Mouse (Mus musculus): Measurements from ENCODE around the gene Pard3.

Pard3 gene

GRCm38 (mm10) chr8:127063551-127064360, at the start of gene Pard3:
Gene Pard3, plus strand, starts transcription at chr8:127063893.
- peak; percentile 89 for DNase-seq (ENCODE audit: low read depth, low spot score)

GRCm38 (mm10) chr8:127021830-127022229, 41.9 kb upstream of the Pard3 start:
- no peak for DNase-seq (ENCODE audit: low read depth, low spot score)

DNA sequence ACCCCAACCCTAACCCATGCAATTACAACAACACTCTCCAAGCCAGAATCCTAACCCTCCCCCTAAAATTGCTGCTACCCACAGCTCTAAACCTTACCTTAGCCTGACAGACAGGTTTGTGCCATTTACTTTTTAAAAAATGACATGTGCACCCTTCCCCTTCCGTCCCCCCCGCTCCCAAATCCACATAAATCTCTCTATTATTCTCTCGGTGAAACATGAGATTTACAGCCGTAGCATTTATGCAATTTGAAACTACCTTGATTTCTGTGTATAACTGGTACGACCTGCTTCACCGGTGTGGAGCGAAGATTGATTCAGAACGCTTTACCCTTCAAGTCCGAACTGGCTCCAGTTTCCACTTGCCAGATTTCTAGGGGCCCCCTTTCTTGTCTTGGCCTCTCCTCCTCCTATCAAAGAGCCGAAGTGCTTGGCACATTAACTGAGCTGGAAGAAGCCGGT, 38.4 kb upstream of the Pard3 start:
- DNase-seq (ENCODE audit: low read depth, low spot score): no peak

DNA sequence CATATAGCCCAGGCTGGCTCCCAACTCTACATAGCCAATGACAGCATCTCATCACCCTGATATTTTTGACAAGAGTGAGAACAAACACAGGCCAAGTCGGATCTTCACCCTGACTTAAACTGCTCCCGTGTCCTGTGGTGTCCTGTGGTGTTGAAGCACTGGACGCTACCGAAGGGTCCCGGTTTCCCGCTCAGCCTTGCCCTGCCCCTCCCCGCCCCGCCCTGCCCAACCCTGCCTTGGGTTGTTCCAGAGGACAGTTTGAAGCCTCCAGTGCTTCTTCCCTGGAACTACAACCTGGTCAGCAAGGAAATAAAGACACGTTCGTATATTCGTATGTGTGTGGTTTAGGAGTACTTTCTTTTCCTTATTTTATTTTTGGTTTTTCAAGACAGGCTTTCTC, 37.9 kb upstream of the Pard3 start:
- no peak for DNase-seq (ENCODE audit: low read depth, low spot score)

GRCm38 (mm10) chr8:127031476-127031875, 32.2 kb upstream of the Pard3 start:
- no peak for DNase-seq (ENCODE audit: low read depth, low spot score)

GRCm38 (mm10) chr8:127038928-127039327, 24.8 kb upstream of the Pard3 start:
- no peak for DNase-seq (ENCODE audit: low read depth, low spot score)

DNA sequence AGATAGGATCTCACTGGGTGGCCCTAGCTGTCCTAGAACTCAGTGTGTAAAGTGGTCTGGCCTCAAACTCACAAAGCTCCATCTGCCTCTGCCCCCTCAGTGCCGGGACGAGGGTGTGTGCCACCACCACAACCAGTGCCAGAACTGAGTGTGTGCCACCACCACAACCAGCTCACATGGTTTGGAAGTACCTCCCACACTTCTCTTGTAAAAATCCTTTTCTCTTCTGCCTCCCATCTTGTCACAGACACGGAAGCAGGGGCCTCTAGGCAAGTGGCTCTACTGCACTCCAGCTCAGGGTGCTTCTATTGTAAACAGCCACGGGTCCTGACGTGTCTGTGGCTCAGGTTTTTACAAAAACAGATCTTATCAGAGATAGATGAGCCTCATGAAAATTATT, 13.7 kb upstream of the Pard3 start:
- no peak for DNase-seq (ENCODE audit: low read depth, low spot score)

GRCm38 (mm10) chr8:127052132-127052531, 11.6 kb upstream of the Pard3 start:
- no peak for DNase-seq (ENCODE audit: low read depth, low spot score)

DNA sequence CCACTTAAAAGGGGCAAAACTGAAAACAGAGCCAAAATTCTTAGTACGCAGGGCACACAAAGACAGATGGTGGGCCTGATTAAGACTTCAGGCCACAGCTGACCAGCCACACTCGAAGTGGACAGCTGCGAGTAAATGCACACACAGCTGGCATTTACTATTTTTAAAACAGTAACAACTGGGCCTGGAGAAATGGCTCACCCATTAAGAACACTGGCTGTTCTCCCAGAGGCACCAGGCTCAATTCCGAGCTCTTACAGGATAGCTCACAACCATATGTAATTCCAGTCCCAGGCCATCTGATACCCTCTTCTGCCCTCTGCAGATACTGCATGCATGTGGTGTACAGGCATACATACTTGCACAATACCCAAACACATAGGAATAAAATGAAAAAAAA, 8.6 kb upstream of the Pard3 start:
- DNase-seq (ENCODE audit: low read depth, low spot score): no peak

- no peak for DNase-seq (ENCODE audit: low read depth, low spot score)
These were observed 4.9 kb upstream of the Pard3 start for GRCm38 (mm10) chr8:127058759-127059158.

- DNase-seq (ENCODE audit: low read depth, low spot score): no peak
These were observed 3.9 kb upstream of the Pard3 start for GRCm38 (mm10) chr8:127059826-127060225.

GRCm38 (mm10) chr8:127064361-127065112, 844 bp downstream of the Pard3 start:
- DNase-seq (ENCODE audit: low read depth, low spot score): peak; percentile 73

- DNase-seq (ENCODE audit: low read depth, low spot score): no peak
These were observed 1.4 kb downstream of the Pard3 start for GRCm38 (mm10) chr8:127065113-127065473.

GRCm38 (mm10) chr8:127065791-127066190, 2.1 kb downstream of the Pard3 start:
- DNase-seq (ENCODE audit: low read depth, low spot score): no peak

DNA sequence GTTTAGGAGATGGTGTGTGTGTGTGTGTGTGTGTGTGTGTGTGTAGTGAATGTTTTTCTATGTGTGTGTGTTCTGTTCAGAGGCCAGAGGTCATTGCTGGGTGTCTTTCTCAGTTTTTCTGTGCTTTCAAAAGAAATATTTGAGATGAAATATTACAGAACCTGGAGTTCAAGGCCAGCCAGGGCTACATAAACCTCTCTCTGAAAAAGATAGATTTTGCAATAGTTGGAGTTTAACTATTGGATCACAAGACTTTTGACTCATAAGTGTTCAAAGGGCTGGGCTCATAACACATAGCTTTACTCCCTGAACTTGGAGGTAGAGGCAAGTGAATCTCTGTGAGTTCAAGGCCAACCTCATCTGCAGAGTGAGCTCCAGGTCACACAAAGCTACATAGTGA, 2.8 kb downstream of the Pard3 start:
- no peak for DNase-seq (ENCODE audit: low read depth, low spot score)

DNA sequence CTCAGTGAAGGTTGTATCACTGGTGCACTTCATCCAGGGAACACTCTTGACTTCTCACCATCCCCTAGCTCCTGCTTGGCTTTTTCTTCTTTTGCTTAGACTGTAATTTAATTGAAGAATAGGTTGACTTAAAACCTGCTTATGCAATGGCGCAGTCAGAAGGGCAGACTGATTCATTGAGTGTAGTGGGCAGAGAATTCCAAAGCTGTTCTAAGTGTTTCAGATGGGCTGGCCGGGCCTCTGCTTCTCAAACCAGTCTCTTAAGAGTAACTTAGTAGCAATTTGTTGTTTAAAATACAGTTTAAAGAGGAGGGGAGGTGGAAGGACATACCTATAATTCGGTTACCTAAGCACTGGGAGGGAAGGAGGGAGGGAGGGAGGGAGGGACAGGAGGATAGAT, 5.0 kb downstream of the Pard3 start:
- DNase-seq (ENCODE audit: low read depth, low spot score): no peak

DNA sequence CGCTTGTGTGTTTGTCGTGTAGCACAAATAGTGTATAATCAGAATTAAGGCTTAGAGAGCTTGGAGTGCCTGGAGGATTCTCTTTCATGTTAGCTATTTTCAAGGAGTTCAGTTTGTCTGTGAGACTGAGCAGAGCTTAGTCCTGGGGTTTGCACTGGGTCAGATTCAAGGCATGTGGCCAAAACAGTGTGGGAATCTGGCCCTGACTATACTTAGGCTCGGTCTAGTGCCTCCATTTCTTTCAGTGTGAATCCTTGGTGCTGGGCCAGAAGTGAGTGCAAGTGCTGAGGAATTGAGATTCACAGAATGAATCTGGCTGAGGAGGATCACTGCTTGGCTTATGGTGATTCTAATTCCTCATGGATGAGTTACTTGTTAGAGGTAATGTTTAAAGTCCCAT, 6.5 kb downstream of the Pard3 start:
- no peak for DNase-seq (ENCODE audit: low read depth, low spot score)

DNA sequence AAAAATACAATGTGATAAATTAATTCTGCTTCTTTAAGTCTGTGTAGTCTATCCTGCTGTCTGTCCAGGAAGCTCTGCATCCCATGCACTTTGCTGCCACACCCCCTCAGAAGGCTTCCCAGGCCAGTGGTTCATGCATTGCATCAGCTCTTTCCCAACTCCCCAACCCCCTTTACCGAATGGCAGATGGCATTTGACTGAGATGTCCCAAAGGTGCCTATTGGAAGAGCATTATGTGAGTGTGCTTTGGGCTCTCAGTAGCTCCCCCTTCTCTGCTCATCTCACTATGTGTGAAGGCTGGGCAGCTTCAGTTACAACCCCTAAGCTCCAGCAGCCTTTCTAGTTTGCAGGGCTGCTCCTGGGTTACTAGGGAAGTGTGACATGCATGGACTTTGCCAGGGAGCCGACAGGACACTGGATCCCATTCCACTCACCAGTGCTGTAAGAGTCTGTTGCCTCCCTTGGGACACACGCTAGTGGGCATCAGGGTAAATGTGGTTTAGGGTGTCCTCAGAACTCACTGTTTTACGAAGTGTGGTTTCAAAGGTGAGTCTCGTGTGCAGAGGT, 9.4 kb downstream of the Pard3 start:
- DNase-seq (ENCODE audit: low read depth, low spot score): no peak

DNA sequence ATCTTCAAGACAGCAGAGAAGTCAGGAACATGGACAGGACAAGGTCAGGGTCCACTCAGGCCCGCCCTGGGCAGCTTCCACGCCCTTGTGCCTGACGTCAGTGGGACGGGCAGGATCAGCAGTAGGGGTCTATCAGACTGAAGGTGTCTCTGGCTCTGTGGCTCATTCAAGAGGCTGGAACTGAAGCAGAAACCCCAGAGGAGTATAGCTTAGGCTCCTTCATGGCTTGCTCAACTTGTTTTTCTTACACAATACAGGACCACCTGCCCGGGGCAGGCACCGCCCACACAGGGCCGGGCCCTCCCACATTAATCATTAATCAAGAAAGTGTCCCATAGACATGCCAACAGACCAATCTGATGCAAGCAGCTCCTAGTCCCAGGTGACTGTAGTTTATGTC, 12.8 kb downstream of the Pard3 start:
- no peak for DNase-seq (ENCODE audit: low read depth, low spot score)

DNA sequence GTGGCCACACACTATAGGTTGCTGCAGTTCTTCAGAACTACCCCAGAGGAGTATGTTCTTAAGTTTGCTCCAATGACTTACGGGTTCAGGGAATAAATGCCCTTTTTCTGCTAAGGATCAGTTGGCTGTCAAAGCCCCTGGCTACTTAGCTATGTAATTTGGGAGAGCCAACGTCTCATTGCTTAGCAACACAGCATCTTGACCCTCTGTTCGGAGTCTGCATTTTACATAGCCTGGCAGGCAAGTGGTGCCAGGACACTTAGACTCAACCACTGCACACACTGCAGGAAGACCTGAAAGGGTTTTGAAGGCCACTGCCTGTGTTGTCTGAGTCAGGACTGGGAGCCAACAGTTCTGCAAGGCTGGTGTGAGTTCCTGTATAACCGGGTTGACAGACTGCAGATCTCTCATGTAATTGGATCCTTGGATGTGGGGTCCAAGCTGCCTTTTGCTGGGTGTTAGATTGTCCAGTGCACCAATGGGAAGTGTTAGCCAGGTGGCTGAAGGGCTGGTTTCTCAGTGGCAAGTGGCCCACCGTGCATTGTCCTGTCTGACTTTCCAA, 15.6 kb downstream of the Pard3 start:
- DNase-seq (ENCODE audit: low read depth, low spot score): no peak

- no peak for DNase-seq (ENCODE audit: low read depth, low spot score)
These were observed 17.6 kb downstream of the Pard3 start for GRCm38 (mm10) chr8:127081297-127081696.

DNA sequence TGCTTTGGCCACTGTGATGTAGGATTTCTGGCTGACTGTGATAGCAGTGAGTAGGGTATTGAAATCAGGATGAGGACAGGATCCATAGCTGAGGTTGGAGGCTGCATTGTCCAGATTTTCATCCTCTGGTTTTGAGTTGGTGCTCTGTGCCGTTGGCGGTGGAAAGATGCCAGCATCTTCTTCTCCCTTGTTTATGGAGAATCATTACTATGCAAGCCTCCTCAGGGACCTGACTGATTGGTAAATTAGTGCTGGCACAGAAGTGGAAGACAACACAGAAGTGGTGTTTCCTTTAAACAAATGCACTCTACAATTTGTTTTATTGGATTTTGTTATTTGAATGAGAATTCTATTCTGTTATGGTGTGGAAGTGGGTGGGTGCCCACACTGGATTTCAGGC, 18.8 kb downstream of the Pard3 start:
- DNase-seq (ENCODE audit: low read depth, low spot score): no peak

All from ZHBTc4 (cell line).